Mouse (Mus musculus): ENCODE data around the gene Ezh2.

Ezh2 gene

DNA sequence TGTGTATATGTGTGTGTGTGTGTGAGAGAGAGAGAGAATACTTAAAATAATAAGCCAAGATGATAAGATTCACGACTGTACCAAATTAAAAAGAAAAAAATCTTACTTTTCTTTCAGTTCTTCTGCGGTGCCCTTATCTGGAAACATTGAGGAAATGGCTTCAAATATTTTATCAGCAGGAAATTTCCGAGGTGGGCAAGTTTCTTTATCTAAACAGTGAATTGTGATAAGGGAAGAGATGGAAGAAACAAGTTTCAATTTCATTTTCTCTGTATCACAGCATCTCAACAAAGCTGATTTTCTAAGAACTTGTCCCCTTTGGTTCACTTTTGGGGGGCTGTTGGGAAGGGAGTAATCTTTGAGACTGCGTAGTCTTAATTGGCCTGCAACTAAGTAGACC lies 42.9 kb downstream of the Ezh2 start:
- peak; percentile 35 for DNase-seq (ENCODE audit: low read depth, low spot score)

GRCm38 (mm10) chr6:47535333-47535732 lies 59.8 kb downstream of the Ezh2 start:
- DNase-seq (ENCODE audit: low read depth, low spot score), result no peak

DNA sequence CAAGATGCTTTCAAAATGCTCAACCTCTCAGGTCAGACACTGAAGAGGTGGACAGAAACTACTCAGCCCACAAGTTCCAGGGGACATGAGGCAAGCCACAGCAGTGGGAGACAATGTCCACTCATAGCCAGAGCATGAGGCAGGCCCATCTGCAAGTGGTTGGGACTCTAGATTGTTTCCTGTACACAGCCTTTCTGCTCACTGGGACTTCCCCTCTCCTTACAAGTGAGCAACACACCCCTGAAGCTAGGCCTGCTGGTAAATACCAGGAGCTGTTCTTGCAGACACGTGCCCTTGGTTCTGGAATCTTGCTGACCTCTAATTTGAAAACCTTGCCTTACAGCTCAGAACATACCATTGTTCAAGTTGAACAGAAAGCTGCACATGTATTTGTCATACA lies 62.6 kb downstream of the Ezh2 start:
- DNase-seq (ENCODE audit: low read depth, low spot score), result no peak

GRCm38 (mm10) chr6:47527655-47528054 lies 67.5 kb downstream of the Ezh2 start:
- no peak for DNase-seq (ENCODE audit: low read depth, low spot score)

DNA sequence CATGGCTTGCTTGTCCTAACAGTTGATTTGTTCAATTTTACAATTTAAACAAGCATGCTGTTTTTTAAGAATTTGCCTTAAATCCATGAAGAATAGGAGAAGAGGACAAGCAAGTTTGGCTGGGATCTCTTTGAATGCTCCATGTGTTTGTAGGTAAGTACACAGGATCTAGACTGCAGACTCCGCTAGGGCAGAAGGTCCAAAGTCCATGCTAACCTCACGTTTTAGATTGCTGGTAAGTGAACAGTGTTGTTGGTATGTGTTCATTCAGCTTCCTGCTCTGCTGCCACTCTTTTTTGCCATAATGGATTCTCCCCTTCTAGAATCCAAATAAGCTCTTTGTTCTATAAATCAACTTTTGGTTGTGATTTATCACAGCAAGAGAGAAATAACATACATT lies 68.0 kb downstream of the Ezh2 start:
- DNase-seq (ENCODE audit: low read depth, low spot score), result no peak

DNA sequence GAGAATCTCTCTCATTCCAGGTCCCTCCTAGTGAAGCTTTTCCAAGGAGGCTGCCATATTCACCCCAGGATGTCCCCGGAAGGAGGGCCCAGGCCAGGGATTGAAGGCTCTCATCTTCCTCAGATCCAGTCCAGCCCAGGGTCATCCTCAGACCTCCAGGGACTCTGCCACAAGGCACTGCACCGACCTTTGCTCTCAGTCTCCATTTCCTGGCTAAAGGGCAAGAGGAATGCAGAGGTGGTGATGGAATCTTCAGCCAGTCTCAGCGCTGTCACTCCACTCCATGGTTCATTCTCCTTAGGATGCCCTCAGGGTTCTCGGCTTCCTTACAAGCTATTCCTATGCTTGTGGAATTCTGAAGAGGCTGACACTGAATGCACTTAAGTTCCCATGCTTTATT lies 68.7 kb downstream of the Ezh2 start:
- no peak for DNase-seq (ENCODE audit: low read depth, low spot score)

GRCm38 (mm10) chr6:47525041-47525440 lies 70.1 kb downstream of the Ezh2 start:
- no peak for DNase-seq (ENCODE audit: low read depth, low spot score)

GRCm38 (mm10) chr6:47522431-47522830 lies 72.7 kb downstream of the Ezh2 start:
- no peak for DNase-seq (ENCODE audit: low read depth, low spot score)

- DNase-seq (ENCODE audit: low read depth, low spot score), result no peak
Observed at GRCm38 (mm10) chr6:47520030-47520429, 75.1 kb downstream of the Ezh2 start.

DNA sequence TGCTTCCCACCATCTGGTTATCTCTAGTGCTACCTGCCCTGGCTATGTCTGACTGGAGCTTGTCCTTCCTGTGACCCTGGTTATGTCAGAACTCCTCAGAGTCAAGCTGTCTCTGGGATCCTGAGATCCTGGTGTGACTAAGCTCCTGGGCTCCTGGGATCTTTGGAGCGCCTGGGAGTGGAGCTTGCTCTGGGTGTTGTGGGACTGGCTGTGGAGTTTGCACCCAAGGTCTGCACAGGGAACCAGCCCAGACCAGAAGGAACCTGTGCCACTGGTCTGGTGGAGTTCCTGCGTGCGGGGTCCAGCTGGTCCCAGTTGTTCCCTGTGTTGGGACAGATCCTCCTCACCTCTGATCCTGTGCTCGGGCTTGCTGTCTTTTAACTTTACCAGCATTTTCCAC lies 100.6 kb downstream of the Ezh2 start:
- no peak for DNase-seq (ENCODE audit: low read depth, low spot score)

DNA sequence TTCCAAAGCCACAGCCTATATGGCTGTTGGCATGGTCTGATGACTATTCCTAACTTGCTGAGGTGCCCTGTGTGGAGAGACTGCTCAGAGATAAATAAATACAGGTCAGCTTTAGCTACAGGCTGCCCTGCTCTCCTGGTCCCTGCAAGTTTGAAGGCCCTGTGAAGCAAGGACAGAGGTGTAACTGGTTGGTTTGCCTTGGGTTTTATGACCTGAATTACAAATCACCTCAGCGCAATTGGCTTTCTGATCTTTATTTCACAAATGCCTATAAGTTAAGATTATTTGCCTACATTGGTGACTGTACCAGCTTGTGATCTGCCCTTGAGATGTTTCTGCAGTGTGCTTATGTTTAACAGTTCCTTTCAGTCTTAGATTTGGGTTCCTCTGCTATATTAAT lies 113.1 kb downstream of the Ezh2 start:
- no peak for DNase-seq (ENCODE audit: low read depth, low spot score)
